Mouse (Mus musculus) E14TG2a.4 (cell line): ENCODE measurements around the gene Rgma.

Experiments used
- H3K27me3 ChIP-seq: 2 replicates; pipeline ENCODE4 v1.6.1; 2014; ENCODE audit warnings: low read length, control low read depth; ENCODE audit not compliant: insufficient read depth
- H3K36me3 ChIP-seq: 2 replicates; pipeline ENCODE4 v1.6.1; 2014; ENCODE audit warnings: low read length, control low read depth; ENCODE audit not compliant: insufficient read depth
- H3K4me1 ChIP-seq: replicated peaks from 2 replicates; pipeline ENCODE4 v1.6.1; 2014; ENCODE audit warnings: low read depth, low read length, control low read depth
- H3K4me3 ChIP-seq: replicated peaks from 2 replicates; pipeline ENCODE4 v1.5.1; 2014; ENCODE audit warnings: mild to moderate bottlenecking, low read length
- H3K9me3 ChIP-seq: 2 replicates; pipeline ENCODE4 v1.6.1; 2014; ENCODE audit warnings: low read length, control low read depth
- CTCF ChIP-seq: conservative IDR thresholded peaks from 2 replicates; pipeline ENCODE4 v1.5.1; 2014; ENCODE audit warnings: low read length
- NANOG ChIP-seq: IDR thresholded peaks from 2 replicates; pipeline ENCODE4 v1.6.1; 2014; ENCODE audit warnings: borderline replicate concordance, low read length, mixed read lengths
- POU5F1 ChIP-seq: IDR thresholded peaks from 2 replicates; pipeline ENCODE4 v1.6.1; 2014; ENCODE audit warnings: low read length, borderline replicate concordance

Rgma gene

DNA sequence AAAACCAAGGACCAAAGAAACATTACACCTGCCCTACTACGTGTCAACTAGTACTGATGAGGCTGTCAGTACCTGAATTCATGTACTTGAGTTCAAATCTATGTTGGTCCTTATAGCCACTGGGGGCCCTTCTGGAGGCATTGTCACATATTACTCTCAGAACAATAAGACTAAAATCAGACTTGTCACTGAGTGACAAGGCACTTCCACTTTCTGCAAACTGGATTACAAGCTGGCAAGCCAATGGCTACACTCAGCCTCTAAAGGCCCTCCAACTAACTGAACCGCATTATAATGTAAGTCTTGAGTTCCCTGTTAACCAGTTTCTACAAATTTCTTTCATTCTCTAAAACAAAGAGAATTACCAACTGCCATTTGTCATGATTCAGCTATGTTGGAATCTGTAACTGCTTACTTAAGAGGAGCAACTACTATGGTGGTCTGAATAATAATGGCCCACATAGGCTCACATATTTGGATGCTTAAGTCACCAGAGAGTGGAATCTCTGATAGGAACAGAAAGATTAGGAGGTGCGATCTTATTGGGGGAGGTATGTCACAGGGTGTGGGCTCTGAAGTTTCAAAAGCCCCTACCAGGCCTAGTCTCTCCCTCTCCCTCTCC lies 77.0 kb downstream of the Rgma start:
- TF ChIP-seq CTCF (no peak), POU5F1 (no peak), NANOG (no peak)
- Histone ChIP-seq H3K4me1 (peaks cover 9% of the 10 kb centered on the region; the same call in 1 of the 2 replicates), H3K4me3 (no peak overlapping the region), H3K36me3 (peaks cover 99% of the 10 kb centered on the region), H3K9me3 (no peaks in the 10 kb centered on the region), H3K27me3 (no peaks in the 10 kb centered on the region)

GRCm38 (mm10) chr7:73454113-73454512 lies 78.8 kb downstream of the Rgma start:
- no peak for TF ChIP-seq NANOG
- no peak for TF ChIP-seq POU5F1
- TF ChIP-seq CTCF = no peak
- no peak overlapping the region for H3K4me3 ChIP-seq

GRCm38 (mm10) chr7:73463546-73463945 lies 88.2 kb downstream of the Rgma start:
- Histone ChIP-seq H3K9me3 (no peaks in the 10 kb centered on the region), H3K36me3 (peaks cover 97% of the 10 kb centered on the region), H3K27me3 (no peaks in the 10 kb centered on the region), H3K4me3 (no peak overlapping the region), H3K4me1 (peaks cover 5% of the 10 kb centered on the region; the same call in 1 of the 2 replicates)
- TF ChIP-seq NANOG = no peak
- TF ChIP-seq CTCF = no peak
- no peak for TF ChIP-seq POU5F1

More at GRCm38 (mm10) chr7:73454113-73454512, 78.8 kb downstream of the Rgma start:
- H3K36me3 ChIP-seq = peaks cover 99% of the 10 kb centered on the region
- no peaks in the 10 kb centered on the region for H3K9me3 ChIP-seq
- H3K27me3 ChIP-seq = no peaks in the 10 kb centered on the region
- peaks cover 9% of the 10 kb centered on the region; the same call in 1 of the 2 replicates for H3K4me1 ChIP-seq

DNA sequence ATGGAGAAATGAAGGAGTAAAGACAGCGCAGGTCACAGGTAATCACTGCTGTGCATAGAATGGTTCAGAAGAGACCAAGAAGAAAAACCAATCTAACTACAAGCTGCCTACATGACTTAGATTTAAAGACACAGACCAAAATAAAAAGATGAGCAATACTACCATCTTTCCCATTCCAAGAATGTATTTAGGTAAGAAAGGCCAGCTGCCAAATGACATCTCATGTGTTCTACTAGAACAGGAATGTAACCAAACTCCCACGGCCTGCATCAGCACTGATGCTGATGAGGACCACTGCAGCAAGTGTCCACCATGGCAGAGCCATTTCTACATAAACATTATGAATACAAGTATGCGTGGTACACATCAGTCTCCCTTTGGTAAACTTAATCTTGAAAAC lies 92.4 kb downstream of the Rgma start:
- H3K9me3 ChIP-seq = no peaks in the 10 kb centered on the region
- H3K4me1 ChIP-seq = no peaks in the 10 kb centered on the region; the same call in 1 of the 2 replicates
- no peak overlapping the region for H3K4me3 ChIP-seq
- TF ChIP-seq CTCF (no peak), POU5F1 (no peak), NANOG (no peak)
- H3K36me3 ChIP-seq = peaks cover 96% of the 10 kb centered on the region
- no peaks in the 10 kb centered on the region for H3K27me3 ChIP-seq
